Mouse (Mus musculus): ENCODE measurements around the gene Gab2.

Gene Gab2

DNA sequence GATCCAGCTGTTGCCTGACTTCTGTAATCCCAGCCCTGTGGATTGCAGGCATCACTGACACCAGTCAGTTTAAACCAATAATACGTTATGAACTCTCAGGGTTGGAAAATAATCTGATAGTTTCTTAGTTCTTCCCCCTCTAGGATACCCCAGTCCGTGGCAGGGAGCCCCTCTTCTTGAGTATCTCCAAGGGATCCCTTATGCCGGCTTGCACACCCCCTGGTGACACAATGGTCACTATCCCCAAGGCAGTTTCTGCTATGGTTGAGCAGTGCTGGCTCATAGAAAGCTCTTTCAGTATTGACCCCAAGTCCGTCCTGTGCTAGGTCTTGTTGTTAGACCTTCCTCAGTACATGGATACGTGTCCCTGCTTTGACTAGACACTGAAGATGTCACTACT lies 267.4 kb downstream of the Gab2 start:
- DNase-seq = no peak

GRCm38 (mm10) chr7:97349438-97349837 lies 268.1 kb downstream of the Gab2 start:
- no peak for DNase-seq

DNA sequence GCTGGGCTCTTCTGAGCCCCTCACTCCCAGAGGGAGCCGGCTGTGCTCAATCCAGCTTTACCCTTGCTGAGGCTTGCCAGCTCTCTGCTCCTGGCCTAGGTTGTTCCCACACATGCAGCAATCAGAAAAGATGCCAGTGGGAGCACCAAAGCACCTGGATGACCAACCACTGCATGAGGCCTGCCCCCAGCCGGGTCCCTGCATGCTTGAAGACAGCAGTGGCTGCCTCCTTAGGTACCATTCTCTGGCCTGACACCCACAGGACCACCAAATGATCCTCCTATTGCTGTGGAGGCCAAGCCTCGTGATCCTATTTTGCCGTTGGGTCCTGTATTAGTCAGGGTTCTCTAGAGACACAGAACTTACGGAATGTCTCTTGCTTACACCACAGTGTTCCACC lies 269.5 kb downstream of the Gab2 start:
- DNase-seq = no peak

GRCm38 (mm10) chr7:97351792-97352513 lies 270.6 kb downstream of the Gab2 start:
- DNase-seq = no peak

DNA sequence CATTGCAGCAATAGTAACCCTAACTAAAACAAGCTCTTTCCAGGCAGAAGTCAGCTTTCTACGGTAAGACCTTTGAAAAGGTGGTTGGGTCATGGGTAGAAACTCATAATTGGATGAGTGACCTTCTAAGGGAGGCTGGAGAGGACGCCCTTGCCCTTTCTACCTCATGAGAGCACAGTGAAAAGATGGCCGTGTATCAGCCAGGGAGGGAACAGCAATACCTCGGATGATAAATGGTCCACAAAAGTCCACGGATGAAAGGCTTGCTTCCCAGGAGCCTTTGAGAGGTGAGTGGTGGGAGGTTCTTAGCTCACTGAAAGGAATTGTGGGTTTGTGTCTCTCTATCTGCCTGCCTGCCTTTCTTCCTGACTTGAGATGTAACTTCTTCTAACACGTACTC lies 272.0 kb downstream of the Gab2 start:
- no peak for DNase-seq

- no peak for DNase-seq
Observed at GRCm38 (mm10) chr7:97355068-97355841, 273.9 kb downstream of the Gab2 start.

GRCm38 (mm10) chr7:97356253-97356652 lies 274.9 kb downstream of the Gab2 start:
- no peak for DNase-seq

DNA sequence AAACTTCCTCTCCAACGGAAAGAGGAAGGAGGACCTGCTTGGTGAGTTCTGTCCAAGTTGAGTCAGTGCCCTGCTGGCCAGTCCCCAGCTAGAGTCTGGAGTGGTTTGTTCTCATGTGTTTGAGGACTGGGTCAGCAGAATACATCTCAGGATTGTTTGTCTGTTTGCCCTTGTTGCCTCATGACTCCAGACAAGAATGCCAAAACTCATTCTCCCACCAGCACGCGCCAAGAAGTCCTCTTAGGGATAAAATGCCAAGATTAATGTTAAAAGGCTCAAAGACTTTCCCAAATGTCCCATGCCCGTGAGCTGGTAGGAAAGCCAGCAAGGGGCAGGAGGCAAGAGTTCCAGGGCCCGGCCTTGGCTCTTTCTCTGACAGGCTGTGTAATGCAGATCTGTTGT lies 275.5 kb downstream of the Gab2 start:
- no peak for DNase-seq

- DNase-seq = no peak
Observed at GRCm38 (mm10) chr7:97357840-97358239, 276.5 kb downstream of the Gab2 start.

DNA sequence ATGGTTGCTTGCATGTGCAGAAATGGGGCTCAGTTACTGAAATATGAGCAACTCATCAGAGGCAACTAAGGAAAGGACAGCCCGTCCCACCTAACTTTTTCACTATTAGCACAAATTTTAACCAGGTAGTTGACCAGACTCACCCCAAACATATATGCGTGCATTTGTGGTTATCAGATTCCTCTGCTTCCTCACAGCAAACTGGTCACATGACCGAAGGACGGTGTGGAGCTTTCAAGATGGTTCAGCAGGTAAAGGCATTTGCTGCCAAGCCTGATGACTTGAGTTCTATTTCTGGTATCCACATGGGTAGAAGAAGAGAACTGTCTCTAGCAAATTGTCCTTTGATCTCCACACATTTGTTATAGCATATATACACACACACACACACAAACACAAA lies 277.0 kb downstream of the Gab2 start:
- no peak for DNase-seq
